Comparison of ENCODE assay signal across 11 mouse cellular contexts in genomic region chr15:27616159-27616558, GRCm38 (mm10). TPM values are rescaled to one million over a fixed set of nuclear protein-coding genes. Genes with fewer than 3 reads are reported as not detected.
DNase-seq lines count a peak whose midpoint lies in the region; ATAC-seq and TF ChIP-seq lines count a peak whose summit lies in the region.
"Had no signal": no experiment of that assay in that cellular context is flagged by ENCODE, and none has a peak within 500 bp of the region (broad histone marks: within the 10 kb centered on the region; RNA-seq: fewer than 3 reads in every experiment).

No protein-coding gene starts in this region.

- peaks cover 31% of the 10 kb centered on the region for H3K36me3 ChIP-seq in intestine, postnatal 0 days (ENCODE audit: control insufficient read depth, insufficient read depth)
- H3K36me3 ChIP-seq in intestine, embryonic 16.5 days (ENCODE audit: control insufficient read depth, insufficient read depth, low read length) = peaks cover 3% of the 10 kb centered on the region; the same call in 1 of the 2 replicates
- H3K36me3 ChIP-seq in limb, embryonic 10.5 days = peaks cover 71% of the 10 kb centered on the region
- peaks cover 8% of the 10 kb centered on the region for H3K36me3 ChIP-seq in hindbrain, embryonic 16.5 days (ENCODE audit: control insufficient read depth, insufficient read depth, low read length)

- H3K9me3 ChIP-seq in intestine, postnatal 0 days (ENCODE audit: control insufficient read depth) = no peaks in the 10 kb centered on the region
- no peaks in the 10 kb centered on the region for H3K9me3 ChIP-seq in intestine, embryonic 16.5 days (ENCODE audit: control insufficient read depth, low read length)
- H3K9me3 ChIP-seq in limb, embryonic 10.5 days (replicated peaks) = no peaks in the 10 kb centered on the region
- no peaks in the 10 kb centered on the region for H3K9me3 ChIP-seq in hindbrain, embryonic 16.5 days (ENCODE audit: control insufficient read depth, low read length)
- H3K9me3 ChIP-seq: hindbrain, embryonic 15.5 days had no signal

- H3K9ac ChIP-seq in intestine, postnatal 0 days (ENCODE audit: low read depth, low read length) = no peak overlapping the region
- no peak overlapping the region for H3K9ac ChIP-seq in intestine, embryonic 16.5 days (ENCODE audit: low read depth, low read length)
- H3K9ac ChIP-seq in hindbrain, embryonic 16.5 days (ENCODE audit: low read depth, low read length) = no peak overlapping the region
- H3K9ac ChIP-seq: hindbrain, embryonic 15.5 days had no signal

- 0 out of 2 replicates have a peak, but pooled peaks have one; percentile 18 for TF ChIP-seq CTCF in intestine, postnatal 0 days (IDR thresholded peaks at IDR 0.05; ENCODE audit: low read depth)

- no peak for ATAC-seq in intestine, postnatal 0 days
- ATAC-seq in intestine, embryonic 16.5 days = no peak
- ATAC-seq in hindbrain, embryonic 16.5 days = no peak

- no peak overlapping the region for H3K4me2 ChIP-seq in intestine, postnatal 0 days (replicated peaks; ENCODE audit: low read depth)
- no peak overlapping the region for H3K4me2 ChIP-seq in intestine, embryonic 16.5 days (ENCODE audit: low read depth, low read length)
- no peak overlapping the region for H3K4me2 ChIP-seq in hindbrain, embryonic 16.5 days (ENCODE audit: low read length)
- H3K4me2 ChIP-seq: hindbrain, embryonic 15.5 days had no signal

- H3K27ac ChIP-seq in intestine, postnatal 0 days (ENCODE audit: low read depth, low read length) = no peak overlapping the region
- H3K27ac ChIP-seq in intestine, embryonic 16.5 days (ENCODE audit: low read length) = no peak overlapping the region
- no peak overlapping the region for H3K27ac ChIP-seq in limb, embryonic 10.5 days
- H3K27ac ChIP-seq in hindbrain, embryonic 16.5 days (ENCODE audit: low read depth, low read length) = no peak overlapping the region
- H3K27ac ChIP-seq: hindbrain, embryonic 15.5 days had no signal

- H3K4me3 ChIP-seq in intestine, postnatal 0 days (ENCODE audit: low read depth, low read length) = no peak overlapping the region
- H3K4me3 ChIP-seq in intestine, embryonic 16.5 days (ENCODE audit: low read length) = no peak overlapping the region
- H3K4me3 ChIP-seq in limb, embryonic 10.5 days = no peak overlapping the region
- no peak overlapping the region for H3K4me3 ChIP-seq in hindbrain, embryonic 16.5 days (ENCODE audit: low read length)
- H3K4me3 ChIP-seq: hindbrain, embryonic 15.5 days had no signal

- H3K27me3 ChIP-seq in intestine, postnatal 0 days (replicated peaks; ENCODE audit: control insufficient read depth, insufficient read depth, low read length) = no peaks in the 10 kb centered on the region
- H3K27me3 ChIP-seq in intestine, embryonic 16.5 days (replicated peaks; ENCODE audit: control insufficient read depth, insufficient read depth, low read length) = no peaks in the 10 kb centered on the region
- no peaks in the 10 kb centered on the region for H3K27me3 ChIP-seq in limb, embryonic 10.5 days (ENCODE audit: low read depth, poor library complexity, severe bottlenecking)
- no peaks in the 10 kb centered on the region for H3K27me3 ChIP-seq in hindbrain, embryonic 16.5 days (replicated peaks; ENCODE audit: control insufficient read depth, insufficient read depth, low read length)
- H3K27me3 ChIP-seq: CH12.LX; hindbrain, embryonic 15.5 days had no signal

- DNase-seq in cerebellum, adult 18-20 months = peak; percentile 76 to 77
- DNase-seq in gastrocnemius, postnatal 25 days = peak; percentile 87
- DNase-seq in lung, postnatal 25 days (ENCODE audit: low spot score) = peak; percentile 41
- no peak for DNase-seq in frontal cortex, postnatal 25 days (ENCODE audit: low spot score in 2 of 2)
- DNase-seq in limb, embryonic 10.5 days (ENCODE audit: low spot score) = no peak
- DNase-seq: midbrain, embryonic 14.5 days had no signal

- no peaks in the 10 kb centered on the region for H3K4me1 ChIP-seq in intestine, postnatal 0 days (replicated peaks; ENCODE audit: control insufficient read depth, insufficient read depth, low read length)
- peaks cover 8% of the 10 kb centered on the region; the same call in 1 of the 2 replicates for H3K4me1 ChIP-seq in intestine, embryonic 16.5 days (ENCODE audit: control insufficient read depth, insufficient read depth, low read length)
- H3K4me1 ChIP-seq in limb, embryonic 10.5 days = no peaks in the 10 kb centered on the region
- peaks cover 3% of the 10 kb centered on the region; the same call in 1 of the 2 replicates for H3K4me1 ChIP-seq in hindbrain, embryonic 16.5 days (ENCODE audit: control insufficient read depth, insufficient read depth, low read depth, low read length)

- WGBS in intestine, postnatal 0 days = 31% methylated on average over 4 of the region's 4 CpGs
- 60% methylated on average over 4 of the region's 4 CpGs for WGBS in intestine, embryonic 16.5 days
- WGBS in limb, embryonic 10.5 days = 94% methylated on average over 4 of the region's 4 CpGs
- 78% methylated on average over 4 of the region's 4 CpGs for WGBS in hindbrain, embryonic 16.5 days

RNA-seq across cellular contexts. Expression of gene Otulin, which starts 14.3 kb away (rescaled TPM):
- polyA plus RNA-seq in intestine, postnatal 0 days (2015; fragmentation: Nextera tagmentation; extraction: Ambion mirVana) = 29.9 and 30.8 TPM in 2 replicates
- 4.7 and 17.1 TPM in 2 replicates for polyA plus RNA-seq in intestine, embryonic 16.5 days (2015; fragmentation: Nextera tagmentation; extraction: Ambion mirVana)
- 10 to 100 TPM; 21.1 to 23.3 TPM for total RNA-seq in gastrocnemius, postnatal 25 days (2021)
- 28.9 and 30.6 TPM in 2 replicates for polyA plus RNA-seq in limb, embryonic 10.5 days (2016; fragmentation: Nextera tagmentation; extraction: Ambion mirVana)
- 12.3 and 24.2 TPM in 2 replicates for polyA plus RNA-seq in hindbrain, embryonic 16.5 days (2015; fragmentation: Nextera tagmentation; extraction: Ambion mirVana)

Comparison
In these comparisons a context has a peak if more than half of its experiments do, and no peak if none do; other contexts are left out.
1. DNase-seq: peak in cerebellum, adult 18-20 months (2 of 2), gastrocnemius, postnatal 25 days (single experiment) and lung, postnatal 25 days (single experiment); none in frontal cortex, postnatal 25 days (0 of 2) and limb, embryonic 10.5 days (single experiment).